Mouse (Mus musculus) A20 (cell line): Measurements from ENCODE around the gene Flt4.

Experiments used
- DNase-seq: peaks from one replicate; pipeline ENCODE4 v3.0.0-alpha.2; 2011; ENCODE audit warnings: low read depth, low spot score

The Flt4 gene

GRCm38 (mm10) chr11:49697779-49698178 is 88.7 kb downstream of the Flt4 start:
- DNase-seq: peak; percentile 64

GRCm38 (mm10) chr11:49699079-49699478 is 90.0 kb downstream of the Flt4 start:
- no peak for DNase-seq

GRCm38 (mm10) chr11:49702014-49702413 is 93.0 kb downstream of the Flt4 start:
- no peak for DNase-seq
